Mouse (Mus musculus) stomach, embryonic 16.5 days (tissue): ENCODE measurements around the gene Kmt2b. TPM values are rescaled to one million over a fixed set of nuclear protein-coding genes. Genes with fewer than 3 reads are reported as not detected.

ENCODE experiments used
- ATAC-seq: fragments of 200-750 bp; cut with Nextera tagmentation; 2 replicates; pipeline ENCODE4 v1.8.0; 2017; ENCODE audit warnings: moderate number of reproducible peaks, moderate TSS enrichment; ENCODE audit not compliant: insufficient read depth, low FRiP score
- H3K27ac ChIP-seq: fragments of 300-500 bp; sonication (generic); 2 replicates; pipeline ENCODE4 v1.5.1; 2014; ENCODE audit warnings: low read length
- H3K27me3 ChIP-seq: fragments of 300-500 bp; sonication (generic); 2 replicates; pipeline ENCODE4 v1.6.1; 2014; ENCODE audit warnings: low read length, control low read depth, mixed read lengths; ENCODE audit not compliant: control insufficient read depth, insufficient read depth
- H3K36me3 ChIP-seq: fragments of 300-500 bp; sonication (generic); 2 replicates; pipeline ENCODE4 v1.6.1; 2014; ENCODE audit warnings: low read length; ENCODE audit not compliant: control insufficient read depth, insufficient read depth
- H3K4me1 ChIP-seq: fragments of 300-500 bp; sonication (generic); 2 replicates; pipeline ENCODE4 v1.6.1; 2014; ENCODE audit warnings: low read length, control low read depth, mixed read lengths; ENCODE audit not compliant: control insufficient read depth, insufficient read depth
- H3K4me2 ChIP-seq: fragments of 300-500 bp; sonication (generic); 2 replicates; pipeline ENCODE4 v1.6.1; 2014; ENCODE audit warnings: low read depth, low read length, mixed read lengths
- H3K4me3 ChIP-seq: fragments of 300-500 bp; sonication (generic); replicated peaks from 2 replicates; pipeline ENCODE4 v1.5.1; 2014; ENCODE audit warnings: mild to moderate bottlenecking, low read length
- H3K9ac ChIP-seq: fragments of 300-500 bp; sonication (generic); 2 replicates; pipeline ENCODE4 v1.6.1; 2014; ENCODE audit warnings: low read length
- H3K9me3 ChIP-seq: fragments of 300-500 bp; sonication (generic); replicated peaks from 2 replicates; pipeline ENCODE4 v1.6.1; 2016; ENCODE audit warnings: low read length, control low read depth; ENCODE audit not compliant: control insufficient read depth
- WGBS: fragments of 180-500 bp; shearing (Covaris S2); extraction: QIAGEN DNeasy Blood & Tissue Kit; methylation state at CpG from one replicate; pipeline ENCODE4 v1.1.7; 2014; 5-methylcytosine and 5-hydroxymethylcytosine counted together
- microRNA-seq: library from miRNA; unstranded; fragments of <30 nt; microRNA quantifications from one replicate; pipeline ENCODE4, GENCODE M21; 2016
- polyA plus RNA-seq: library from polyadenylated mRNA; unstranded; fragments of >200 nt; fragmentation: Nextera tagmentation; extraction: Ambion mirVana; gene quantifications from 2 replicates; pipeline ENCODE4 v1.2.1, GENCODE M21; 2015

Gene Kmt2b
- polyA plus RNA-seq, 1 experiment from 2014 or later = 7.9 TPM

- Histone ChIP-seq H3K27me3 (no peaks in the 10 kb centered on the region), H3K9me3 (no peaks in the 10 kb centered on the region), H3K36me3 (no peaks in the 10 kb centered on the region), H3K4me2 (no peak overlapping the region), H3K4me1 (peaks cover 10% of the 10 kb centered on the region), H3K4me3 (no peak overlapping the region), H3K27ac (no peak overlapping the region), H3K9ac (no peak overlapping the region)
- ATAC-seq = no peak
- WGBS = 82% methylated on average over 10 of the region's 10 CpGs
These were observed 65.7 kb downstream of the Kmt2b start for GRCm38 (mm10) chr7:30522871-30523270.

GRCm38 (mm10) chr7:30520856-30521255 lies 67.7 kb downstream of the Kmt2b start:
- no peak for ATAC-seq
- Histone ChIP-seq H3K4me2 (no peak overlapping the region), H3K36me3 (no peaks in the 10 kb centered on the region), H3K4me3 (no peak overlapping the region), H3K27me3 (no peaks in the 10 kb centered on the region), H3K9me3 (no peaks in the 10 kb centered on the region), H3K9ac (no peak overlapping the region), H3K4me1 (no peaks in the 10 kb centered on the region), H3K27ac (no peak overlapping the region)
- 78% methylated on average over 5 of the region's 5 CpGs for WGBS

GRCm38 (mm10) chr7:30520396-30520795 lies 68.1 kb downstream of the Kmt2b start:
- Histone ChIP-seq H3K4me2 (no peak overlapping the region), H3K27me3 (no peaks in the 10 kb centered on the region), H3K9me3 (no peaks in the 10 kb centered on the region), H3K4me3 (no peak overlapping the region), H3K36me3 (no peaks in the 10 kb centered on the region), H3K27ac (no peak overlapping the region), H3K4me1 (no peaks in the 10 kb centered on the region), H3K9ac (no peak overlapping the region)
- WGBS = 73% methylated on average over 4 of the region's 4 CpGs
- no peak for ATAC-seq

Small RNA genes lying within 50 kb of the gene (microRNA-seq; reads per million reads assigned to microRNA genes)
- gene Gm38670 = 0.99 reads per million
- not detected for gene Mir3569

Other genes starting within 250 kb of the Kmt2b start
- gene Lrfn3, start 226.0 kb downstream of the Kmt2b start, polyA plus RNA-seq = 4.0 and 4.6 TPM in 2 replicates
- 71.0 and 75.8 TPM in 2 replicates for gene Tyrobp, start 175.0 kb downstream of the Kmt2b start, polyA plus RNA-seq
- 1.9 and 2.0 TPM in 2 replicates for gene Hcst, start 168.9 kb downstream of the Kmt2b start, polyA plus RNA-seq
- 1.5 and 2.0 TPM in 2 replicates for gene Nfkbid, start 167.0 kb downstream of the Kmt2b start, polyA plus RNA-seq
- gene Aplp1, start 143.2 kb downstream of the Kmt2b start, polyA plus RNA-seq = 29.2 and 33.0 TPM in 2 replicates
- gene Kirrel2, start 131.0 kb downstream of the Kmt2b start, polyA plus RNA-seq = 1.4 and 1.9 TPM in 2 replicates
- gene Nphs1, start 130.4 kb downstream of the Kmt2b start, polyA plus RNA-seq = 3.4 and 4.2 TPM in 2 replicates
- gene Prodh2, start 95.1 kb downstream of the Kmt2b start, polyA plus RNA-seq = 3.6 and 4.0 TPM in 2 replicates
- gene Arhgap33, start 53.7 kb downstream of the Kmt2b start, polyA plus RNA-seq = 5.6 and 5.7 TPM in 2 replicates
- gene Hspb6, start 36.5 kb downstream of the Kmt2b start, polyA plus RNA-seq = 69.8 and 72.4 TPM in 2 replicates
- 10.3 and 12.6 TPM in 2 replicates for gene Proser3, start 36.4 kb downstream of the Kmt2b start, polyA plus RNA-seq
- 53.8 and 58.5 TPM in 2 replicates for gene Lin37, start 28.9 kb downstream of the Kmt2b start, polyA plus RNA-seq
- gene U2af1l4, start 25.4 kb downstream of the Kmt2b start, polyA plus RNA-seq = 73.4 and 80.7 TPM in 2 replicates
- gene Gm49396, start 25.4 kb downstream of the Kmt2b start, polyA plus RNA-seq = 12.6 and 14.6 TPM in 2 replicates
- gene Psenen, start 25.1 kb downstream of the Kmt2b start, polyA plus RNA-seq = 137 and 156 TPM in 2 replicates
- 3.6 and 4.1 TPM in 2 replicates for gene Igflr1, start 23.3 kb downstream of the Kmt2b start, polyA plus RNA-seq
- gene Zbtb32, start 10.2 kb upstream of the Kmt2b start, polyA plus RNA-seq = 1.3 and 1.4 TPM in 2 replicates
- gene Upk1a, start 24.1 kb upstream of the Kmt2b start, polyA plus RNA-seq = 4.7 and 9.5 TPM in 2 replicates
- gene Cox6b1, start 37.4 kb upstream of the Kmt2b start, polyA plus RNA-seq = 1,000 and 1,051 TPM in 2 replicates
- gene Etv2, start 47.1 kb upstream of the Kmt2b start, polyA plus RNA-seq = 0.13 TPM in 1 of 2 replicates, not detected in the other
- 78.5 and 83.7 TPM in 2 replicates for gene Rbm42, start 61.6 kb upstream of the Kmt2b start, polyA plus RNA-seq
- 36.9 and 41.7 TPM in 2 replicates for gene Haus5, start 76.3 kb upstream of the Kmt2b start, polyA plus RNA-seq
- not detected in 2 replicates for gene Pmis2, start 82.9 kb upstream of the Kmt2b start, polyA plus RNA-seq
- 5.5 and 6.2 TPM in 2 replicates for gene 2200002J24Rik, start 110.2 kb upstream of the Kmt2b start, polyA plus RNA-seq
- gene Atp4a, start 123.5 kb upstream of the Kmt2b start, polyA plus RNA-seq = 22.3 and 44.6 TPM in 2 replicates
- 215 and 232 TPM in 2 replicates for gene Tmem147, start 140.8 kb upstream of the Kmt2b start, polyA plus RNA-seq
- gene Gapdhs, start 155.0 kb upstream of the Kmt2b start, polyA plus RNA-seq = 0.28 and 0.40 TPM in 2 replicates
- gene Sbsn, start 162.7 kb upstream of the Kmt2b start, polyA plus RNA-seq = 62.5 and 98.8 TPM in 2 replicates
- 391 and 628 TPM in 2 replicates for gene Dmkn, start 175.0 kb upstream of the Kmt2b start, polyA plus RNA-seq
- 767 and 1,136 TPM in 2 replicates for gene Krtdap, start 199.2 kb upstream of the Kmt2b start, polyA plus RNA-seq
- gene Ffar2, start 235.0 kb upstream of the Kmt2b start, polyA plus RNA-seq = 8.2 and 11.6 TPM in 2 replicates